Mouse (Mus musculus) liver, adult 2 months (tissue): ENCODE data around the gene Dhrs7.

Experiments used
- CTCF ChIP-seq: fragments of 200-500 bp; IDR thresholded peaks from 2 replicates; pipeline ENCODE4 v1.5.1; 2011; ENCODE audit warnings: low read depth, low read length, control low read depth
- POLR2A ChIP-seq: fragments of 200-500 bp; IDR thresholded peaks from 2 replicates; pipeline ENCODE4 v1.6.1; 2011; ENCODE audit warnings: low read length, control low read depth; ENCODE audit not compliant: insufficient read depth; ENCODE audit errors: extremely low read depth

DNA sequence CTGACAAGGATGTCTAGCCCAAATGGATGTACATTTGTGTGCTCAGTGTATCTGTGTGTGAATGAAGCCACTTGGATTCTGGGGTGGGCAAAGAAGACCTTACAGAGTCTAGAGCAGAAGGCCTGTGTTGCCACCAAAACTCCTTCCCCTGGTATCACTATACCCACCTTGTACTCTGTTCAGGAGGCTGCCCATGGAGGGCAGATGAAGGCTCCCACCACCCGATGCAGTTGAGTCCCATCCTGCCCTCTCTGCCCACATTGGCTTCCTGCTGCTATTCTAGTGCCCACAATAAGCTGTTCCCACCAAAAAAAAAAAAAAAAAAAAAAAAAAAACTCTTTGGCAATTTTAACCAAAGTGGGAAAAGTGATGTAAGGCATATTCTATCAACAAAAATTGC lies 43.3 kb downstream of the Dhrs7 start:
- TF ChIP-seq CTCF (no peak), POLR2A (no peak)
